Mouse (Mus musculus) forebrain, embryonic 13.5 days (tissue): ENCODE data around the gene Plscr3. TPM values are rescaled to one million over a fixed set of nuclear protein-coding genes. Genes with fewer than 3 reads are reported as not detected.

Source experiments
- ATAC-seq: fragments of 200-750 bp; cut with Nextera tagmentation; 2 replicates; pipeline ENCODE4 v1.8.0; 2017
- H3K27ac ChIP-seq: fragments of 300-500 bp; sonication (generic); 2 replicates; pipeline ENCODE4 v1.5.1; 2015; ENCODE audit warnings: inconsistent platforms, mild to moderate bottlenecking, moderate library complexity
- H3K27me3 ChIP-seq: fragments of 300-500 bp; sonication (generic); 2 replicates; pipeline ENCODE4 v1.6.1; 2015; ENCODE audit warnings: mild to moderate bottlenecking, inconsistent platforms
- H3K36me3 ChIP-seq: fragments of 300-500 bp; sonication (generic); 2 replicates; pipeline ENCODE4 v1.6.1; 2015; ENCODE audit warnings: mild to moderate bottlenecking, inconsistent platforms; ENCODE audit not compliant: poor library complexity, severe bottlenecking
- H3K4me1 ChIP-seq: fragments of 300-500 bp; sonication (generic); 2 replicates; pipeline ENCODE4 v1.6.1; 2015; ENCODE audit warnings: inconsistent platforms
- H3K4me2 ChIP-seq: fragments of 300-500 bp; sonication (generic); 2 replicates; pipeline ENCODE4 v1.6.1; 2015; ENCODE audit warnings: inconsistent platforms, mild to moderate bottlenecking, moderate library complexity
- H3K4me3 ChIP-seq: fragments of 300-500 bp; sonication (generic); 2 replicates; pipeline ENCODE4 v1.5.1; 2015; ENCODE audit warnings: mild to moderate bottlenecking, inconsistent platforms
- H3K9ac ChIP-seq: fragments of 300-500 bp; sonication (generic); 2 replicates; pipeline ENCODE4 v1.6.1; 2015; ENCODE audit warnings: mild to moderate bottlenecking, inconsistent platforms
- H3K9me3 ChIP-seq: fragments of 300-500 bp; sonication (generic); replicated peaks from 2 replicates; pipeline ENCODE4 v1.6.1; 2016; ENCODE audit warnings: inconsistent platforms
- WGBS: fragments of 180-500 bp; shearing (Covaris S2); methylation state at CpG from one replicate; pipeline ENCODE4 v1.1.7; 2015; 5-methylcytosine and 5-hydroxymethylcytosine counted together
- polyA plus RNA-seq: library from polyadenylated mRNA; unstranded; fragments of >200 nt; fragmentation: Nextera tagmentation; extraction: Ambion mirVana; gene quantifications from 2 replicates; pipeline ENCODE4 v1.2.1, GENCODE M21; 2015

The Plscr3 gene
- 44.1 and 45.4 TPM in 2 replicates for polyA plus RNA-seq

DNA sequence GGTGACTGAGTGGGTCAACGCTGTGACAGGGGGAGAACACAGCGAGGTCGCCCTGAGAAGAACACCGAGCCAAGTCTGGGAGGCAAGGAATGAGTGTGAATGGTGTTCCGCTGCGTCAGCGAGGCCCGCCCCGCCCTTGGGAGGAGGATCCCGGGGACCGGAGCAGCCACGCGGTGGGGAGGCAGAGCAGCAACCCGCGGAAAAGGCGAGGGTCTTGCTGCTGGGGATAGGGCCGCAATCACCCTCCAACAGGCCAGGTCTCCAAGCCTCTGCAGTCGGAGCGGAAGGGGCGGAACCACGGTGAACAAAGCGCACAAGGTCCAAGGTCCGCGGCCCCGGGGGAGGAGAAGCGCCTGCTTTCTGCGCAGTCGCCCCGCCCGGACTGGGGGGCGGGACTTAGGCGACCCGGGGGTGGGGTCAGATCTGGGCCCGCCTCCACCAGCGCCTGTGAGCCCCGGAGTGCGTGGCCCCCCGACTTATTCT lies at the start of gene Plscr3:
Gene Plscr3 (plus strand): TSS at position 179 of the 483 bp plus-strand sequence.
- H3K27me3 ChIP-seq, result no peaks in the 10 kb centered on the region
- ATAC-seq, result peak; percentile 94
- peaks cover 31% of the 10 kb centered on the region for H3K4me1 ChIP-seq
- H3K4me2 ChIP-seq, result peak within 1 kb of the TSS; percentile 72
- H3K4me3 ChIP-seq, result peak within 1 kb of the TSS; percentile 73
- peak within 1 kb of the TSS; percentile 94 for H3K27ac ChIP-seq
- peak within 1 kb of the TSS; percentile 84 for H3K9ac ChIP-seq
- no peaks in the 10 kb centered on the region for H3K9me3 ChIP-seq
- H3K36me3 ChIP-seq, result peaks cover 31% of the 10 kb centered on the region
- WGBS, result under 1% methylated on average over 33 of the region's 38 CpGs

DNA sequence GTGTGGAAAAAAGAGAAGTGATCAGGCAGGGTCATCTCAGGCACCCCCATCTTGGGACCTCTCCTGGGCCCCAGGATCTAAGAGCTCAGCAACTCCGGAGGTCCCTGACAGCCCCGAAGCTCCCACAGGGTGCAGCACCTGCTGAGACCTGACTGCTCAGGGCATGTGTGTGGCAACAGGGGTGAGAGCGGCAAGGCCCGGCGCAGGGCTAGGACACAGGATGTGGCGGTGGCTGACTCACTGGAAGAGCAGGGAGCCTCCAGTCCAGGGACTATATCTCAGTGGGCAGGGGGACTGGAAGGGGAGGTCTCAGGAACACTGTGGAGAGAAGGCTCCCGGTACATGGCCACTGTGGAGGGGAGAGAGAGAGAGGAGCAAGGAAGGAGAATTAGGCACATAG lies 48.3 kb upstream of the Plscr3 start:
- Histone ChIP-seq H3K9ac (no peak overlapping the region), H3K27me3 (peaks cover 43% of the 10 kb centered on the region), H3K4me3 (no peak overlapping the region), H3K4me2 (peak overlapping the region; percentile 1; the same call in 1 of the 2 replicates), H3K27ac (no peak overlapping the region), H3K9me3 (no peaks in the 10 kb centered on the region), H3K4me1 (peaks cover 52% of the 10 kb centered on the region), H3K36me3 (no peaks in the 10 kb centered on the region)
- 83% methylated on average over 7 of the region's 7 CpGs for WGBS
- ATAC-seq, result no peak

DNA sequence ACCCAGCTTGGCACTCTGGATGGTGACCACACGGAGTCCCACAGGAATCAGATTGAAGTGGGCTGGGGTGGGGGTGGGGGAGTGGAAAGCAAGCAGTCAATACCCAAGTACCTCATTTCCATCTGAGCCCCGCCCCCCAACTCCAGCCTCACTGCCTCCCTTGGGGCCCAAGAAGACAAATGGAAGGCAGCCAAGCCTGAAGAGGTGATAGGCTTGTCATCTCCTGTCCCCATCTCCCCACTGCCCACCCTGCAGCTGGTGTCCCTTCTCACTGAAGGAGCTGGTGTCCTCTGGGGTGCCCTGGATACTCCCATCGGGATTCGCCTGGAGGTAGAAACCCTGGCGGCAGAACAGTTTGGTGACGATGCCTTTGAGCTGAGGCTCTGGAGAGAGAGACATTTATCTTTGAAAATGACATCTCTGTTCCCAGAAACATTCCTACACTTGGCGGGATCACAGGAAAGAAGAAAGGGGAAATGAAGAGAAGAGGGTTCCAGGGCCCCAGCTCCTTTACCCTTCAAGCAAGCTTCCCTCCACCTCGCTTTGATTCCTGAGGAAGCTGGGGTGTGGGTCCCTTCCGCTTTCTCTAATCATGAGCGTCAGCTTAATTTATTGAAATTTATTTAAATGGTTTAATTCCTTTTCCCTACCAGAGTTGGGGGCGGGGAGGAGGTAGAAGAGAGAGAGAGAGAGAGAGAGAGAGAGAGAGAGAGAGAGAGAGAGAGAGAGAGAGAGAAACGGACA lies 46.6 kb upstream of the Plscr3 start:
- Histone ChIP-seq H3K4me1 (peaks cover 69% of the 10 kb centered on the region), H3K9ac (peak overlapping the region; percentile 76), H3K36me3 (no peaks in the 10 kb centered on the region), H3K27ac (peak overlapping the region; percentile 91), H3K4me2 (peak overlapping the region; percentile 97), H3K9me3 (no peaks in the 10 kb centered on the region), H3K27me3 (peaks cover 41% of the 10 kb centered on the region), H3K4me3 (peak overlapping the region; percentile 54)
- no peak for ATAC-seq
- WGBS, result 18% methylated on average over 12 of the region's 12 CpGs

DNA sequence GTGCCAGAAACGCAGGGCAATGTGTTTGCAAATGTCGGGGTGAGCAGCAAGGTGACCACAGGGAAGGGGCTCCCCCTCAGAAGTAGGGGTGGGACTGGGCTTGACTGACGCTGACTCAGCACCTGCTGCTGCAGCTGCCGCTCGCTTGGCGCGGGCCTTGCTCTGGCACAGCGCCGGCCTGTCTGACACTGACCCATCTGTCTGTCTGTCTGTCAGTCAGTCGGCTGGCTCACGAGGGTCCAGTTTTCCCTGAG lies 46.1 kb upstream of the Plscr3 start:
- peak overlapping the region; percentile 91 for H3K27ac ChIP-seq
- peak overlapping the region; percentile 54 for H3K4me3 ChIP-seq
- H3K36me3 ChIP-seq, result no peaks in the 10 kb centered on the region
- peaks cover 72% of the 10 kb centered on the region for H3K4me1 ChIP-seq
- H3K9me3 ChIP-seq, result no peaks in the 10 kb centered on the region
- H3K4me2 ChIP-seq, result peak overlapping the region; percentile 97
- peak overlapping the region; percentile 76 for H3K9ac ChIP-seq
- peak; percentile 44 for ATAC-seq
- peaks cover 46% of the 10 kb centered on the region for H3K27me3 ChIP-seq
- 2% methylated on average over 11 of the region's 11 CpGs for WGBS

DNA sequence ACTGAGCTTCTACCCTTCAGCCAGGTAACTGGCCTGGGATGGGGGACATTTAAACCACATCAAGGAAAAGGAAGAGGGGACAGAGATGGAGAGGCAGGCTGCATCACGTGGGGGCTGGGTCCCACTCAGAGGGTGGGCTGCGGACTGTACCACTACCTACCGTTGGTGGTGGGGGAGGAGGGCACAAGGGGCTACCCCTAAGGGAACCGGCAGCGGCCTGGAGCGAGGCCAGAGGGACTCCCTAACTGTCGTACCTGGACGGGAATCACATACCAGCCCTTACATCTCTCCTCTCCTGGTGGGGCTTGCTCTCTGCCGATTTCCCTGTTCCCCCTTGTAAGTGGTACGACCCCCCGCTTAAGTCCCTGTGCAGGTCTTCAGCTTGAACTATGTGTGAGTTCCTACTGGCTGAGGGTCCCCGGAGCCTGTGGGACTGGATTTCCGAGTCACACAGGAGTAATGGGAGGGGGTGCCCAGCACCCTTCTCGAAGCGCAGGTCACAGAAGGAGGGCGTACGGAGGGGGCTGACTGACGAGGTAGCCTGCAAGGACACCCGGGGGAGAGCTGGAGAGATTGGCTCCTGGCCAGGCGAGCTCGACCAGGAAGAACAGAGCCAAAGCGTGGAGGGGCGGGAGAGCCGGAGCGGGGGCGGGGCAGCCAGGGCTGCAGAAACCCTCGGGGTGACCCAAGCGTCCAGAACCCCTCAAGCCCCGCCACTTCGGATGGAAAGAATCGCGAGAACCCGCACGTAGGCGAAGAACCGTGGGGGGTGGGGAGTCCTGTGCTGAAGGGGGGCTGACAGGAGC lies 45.6 kb upstream of the Plscr3 start:
- H3K4me3 ChIP-seq, result peak overlapping the region; percentile 54
- peak overlapping the region; percentile 97 for H3K4me2 ChIP-seq
- no peaks in the 10 kb centered on the region for H3K36me3 ChIP-seq
- ATAC-seq, result peak; percentile 80
- no peaks in the 10 kb centered on the region for H3K9me3 ChIP-seq
- H3K27me3 ChIP-seq, result peaks cover 51% of the 10 kb centered on the region
- 1% methylated on average over 32 of the region's 36 CpGs for WGBS
- H3K27ac ChIP-seq, result peak overlapping the region; percentile 91
- H3K9ac ChIP-seq, result peak overlapping the region; percentile 76
- H3K4me1 ChIP-seq, result peaks cover 69% of the 10 kb centered on the region

DNA sequence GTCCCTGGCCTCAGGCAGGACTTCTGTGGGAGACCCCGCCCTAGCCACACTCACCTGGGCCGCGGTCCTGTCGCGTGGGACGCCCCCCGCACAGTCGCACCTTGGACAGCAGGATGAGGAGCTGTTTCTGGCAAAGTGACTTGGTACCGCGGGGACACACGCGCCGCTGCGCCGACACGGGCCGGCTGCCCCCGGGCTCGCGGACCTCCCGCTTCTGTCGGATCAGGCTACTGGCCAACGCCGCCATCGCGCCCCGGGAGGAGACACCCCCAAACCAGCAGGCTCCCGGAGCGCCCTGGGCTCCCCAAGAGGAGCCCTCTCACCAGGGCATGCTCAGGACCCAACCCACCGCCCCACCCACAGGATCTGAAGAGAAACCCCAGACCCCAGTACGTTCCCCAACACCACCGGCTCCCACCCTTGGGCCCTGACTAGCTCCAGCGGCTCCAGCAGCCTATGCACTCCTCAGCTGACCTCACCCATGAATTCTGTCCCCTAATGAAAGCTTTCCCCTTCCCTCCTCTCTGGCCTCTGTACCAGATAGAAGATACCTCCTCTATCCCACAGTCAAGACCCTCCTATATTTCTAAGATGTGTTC lies 44.7 kb upstream of the Plscr3 start, which contains the start of gene Fgf11:
Gene Fgf11 (minus strand): TSS at position 479 of the 599 bp plus-strand sequence.
- WGBS, result 2% methylated on average over 32 of the region's 33 CpGs
- Histone ChIP-seq H3K4me1 (peaks cover 64% of the 10 kb centered on the region), H3K27ac (peak within 1 kb of the TSS; percentile 91), H3K4me2 (peak within 1 kb of the TSS; percentile 97), H3K27me3 (peaks cover 56% of the 10 kb centered on the region), H3K9me3 (0 out of 2 replicates have a peak, but pooled peaks cover 2% of the 10 kb centered on the region), H3K9ac (peak within 1 kb of the TSS; percentile 76), H3K36me3 (no peaks in the 10 kb centered on the region), H3K4me3 (peak within 1 kb of the TSS; percentile 54)
- ATAC-seq, result no peak

DNA sequence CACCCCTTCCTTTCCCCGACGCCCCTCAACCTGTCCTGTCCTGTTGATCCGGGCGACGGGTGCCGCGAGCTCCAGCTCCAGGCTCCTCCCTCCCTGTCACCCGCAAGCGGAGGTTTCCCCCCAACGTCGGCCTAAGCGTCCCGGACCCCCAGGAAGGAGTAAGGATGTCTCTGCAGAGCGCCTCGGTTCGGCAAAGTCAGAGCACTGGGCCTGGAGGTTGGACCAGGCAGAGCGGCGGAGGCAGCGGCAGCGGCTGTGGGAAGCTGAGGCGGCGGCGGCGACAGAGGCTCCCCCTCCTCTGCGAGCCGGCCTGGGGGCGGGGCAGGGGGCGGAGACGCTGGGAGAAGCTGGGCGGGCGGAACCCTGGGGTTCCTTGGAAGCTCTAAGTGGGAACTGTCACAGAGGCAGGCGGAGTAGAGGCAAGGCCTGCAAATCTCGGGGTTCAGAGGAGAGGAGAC lies 43.5 kb upstream of the Plscr3 start:
- WGBS, result under 1% methylated on average over 33 of the region's 33 CpGs
- peak overlapping the region; percentile 97 for H3K4me2 ChIP-seq
- peaks cover 64% of the 10 kb centered on the region for H3K4me1 ChIP-seq
- peak; percentile 57 for ATAC-seq
- peak overlapping the region; percentile 76 for H3K9ac ChIP-seq
- H3K4me3 ChIP-seq, result peak overlapping the region; percentile 54
- peak overlapping the region; percentile 8 for H3K27ac ChIP-seq
- H3K36me3 ChIP-seq, result no peaks in the 10 kb centered on the region
- 0 out of 2 replicates have a peak, but pooled peaks cover 5% of the 10 kb centered on the region for H3K9me3 ChIP-seq
- H3K27me3 ChIP-seq, result peaks cover 51% of the 10 kb centered on the region

DNA sequence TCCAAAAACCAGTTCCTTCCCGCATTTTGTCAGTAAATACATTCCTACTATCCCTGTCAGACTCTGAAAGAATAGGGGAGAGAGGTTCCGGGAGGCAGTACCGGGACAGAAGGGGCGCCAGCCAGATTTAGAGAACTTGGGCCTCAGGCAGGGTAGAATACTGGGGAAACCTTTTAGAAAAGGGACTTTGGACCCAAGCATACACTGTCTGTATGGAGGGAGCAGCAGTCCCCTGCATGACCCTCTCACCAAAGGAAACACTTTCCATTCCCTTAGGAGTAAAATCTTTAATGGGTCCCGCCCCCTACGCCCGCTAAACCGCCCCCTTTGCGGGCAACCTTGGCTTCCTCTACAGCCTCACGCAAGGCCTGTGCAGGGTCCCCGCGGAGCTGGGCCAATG lies 42.8 kb upstream of the Plscr3 start:
- Histone ChIP-seq H3K27ac (no peak overlapping the region), H3K9me3 (0 out of 2 replicates have a peak, but pooled peaks cover 5% of the 10 kb centered on the region), H3K4me1 (peaks cover 64% of the 10 kb centered on the region), H3K36me3 (no peaks in the 10 kb centered on the region), H3K9ac (peak overlapping the region; percentile 76), H3K27me3 (peaks cover 50% of the 10 kb centered on the region), H3K4me2 (peak overlapping the region; percentile 97), H3K4me3 (peak overlapping the region; percentile 54)
- 1% methylated on average over 12 of the region's 12 CpGs for WGBS
- peak; percentile 4; the same call in 1 of the 2 replicates for ATAC-seq

DNA sequence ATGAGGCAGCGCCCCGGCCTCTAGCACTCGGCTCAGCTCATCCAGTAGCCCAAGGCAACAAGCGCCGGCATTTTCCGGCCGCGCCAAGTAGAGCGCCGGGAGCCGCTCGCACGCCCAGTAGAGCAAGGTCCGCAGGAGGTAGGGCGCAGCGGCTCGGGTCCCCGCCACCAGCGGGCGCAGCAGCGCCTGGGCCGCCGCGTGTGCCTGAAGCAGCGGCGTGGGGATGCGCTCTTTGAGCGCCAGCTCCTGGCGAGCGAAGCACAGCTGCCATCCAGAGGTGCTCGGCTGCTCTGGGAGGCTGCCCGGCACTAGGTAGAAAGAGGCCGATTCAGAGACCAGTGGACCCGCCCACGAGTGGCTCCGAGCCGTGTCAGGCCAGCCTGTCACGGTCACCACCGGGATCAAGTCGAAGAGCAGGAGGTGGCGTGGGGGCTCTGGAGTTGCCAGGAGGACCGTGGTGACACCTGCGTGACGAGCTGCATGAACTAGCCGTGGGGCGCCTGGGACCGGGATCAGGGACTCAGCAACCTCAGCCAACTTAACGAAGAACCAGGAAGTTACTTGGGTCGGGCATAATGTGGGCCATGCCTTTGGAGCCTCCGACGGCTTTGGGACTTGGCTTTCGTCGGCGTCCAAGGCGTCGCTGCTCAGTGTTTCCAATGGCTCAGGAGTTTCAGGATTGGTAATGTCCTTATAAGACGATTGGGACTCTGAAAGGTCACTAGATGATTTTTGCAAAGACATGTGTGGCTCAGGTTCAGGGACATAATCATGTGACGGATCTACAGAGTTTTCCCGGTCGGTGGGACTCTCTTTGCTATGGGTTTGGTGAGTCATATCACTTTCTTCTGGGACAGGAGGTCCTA lies 42.2 kb upstream of the Plscr3 start:
- Histone ChIP-seq H3K27ac (no peak overlapping the region), H3K4me2 (peak overlapping the region; percentile 97), H3K36me3 (no peaks in the 10 kb centered on the region), H3K4me1 (peaks cover 57% of the 10 kb centered on the region), H3K9ac (peak overlapping the region; percentile 76), H3K9me3 (0 out of 2 replicates have a peak, but pooled peaks cover 5% of the 10 kb centered on the region), H3K27me3 (peaks cover 50% of the 10 kb centered on the region), H3K4me3 (peak overlapping the region; percentile 54)
- WGBS, result under 1% methylated on average over 60 of the region's 60 CpGs
- ATAC-seq, result peak; percentile 22; the same call in 1 of the 2 replicates

DNA sequence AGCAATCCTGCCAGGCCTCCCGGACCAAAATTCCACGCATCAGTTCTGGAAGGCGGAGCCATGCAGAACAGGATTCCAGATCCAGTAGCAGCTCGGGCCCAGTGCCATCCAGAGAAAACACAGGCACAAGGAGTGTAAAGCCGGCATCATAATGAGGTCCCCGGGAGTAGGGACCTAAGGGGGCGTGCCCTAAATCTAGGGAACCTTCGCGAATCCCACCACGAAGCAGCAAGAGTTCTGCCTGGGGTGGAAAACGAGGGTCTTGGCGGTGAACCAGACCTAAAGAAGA lies 41.6 kb upstream of the Plscr3 start:
- 0 out of 2 replicates have a peak, but pooled peaks cover 5% of the 10 kb centered on the region for H3K9me3 ChIP-seq
- H3K27me3 ChIP-seq, result peaks cover 50% of the 10 kb centered on the region
- peak overlapping the region; percentile 54 for H3K4me3 ChIP-seq
- WGBS, result 8% methylated on average over 12 of the region's 12 CpGs
- no peak for ATAC-seq
- no peak overlapping the region for H3K27ac ChIP-seq
- H3K9ac ChIP-seq, result no peak overlapping the region
- H3K4me1 ChIP-seq, result peaks cover 51% of the 10 kb centered on the region
- no peaks in the 10 kb centered on the region for H3K36me3 ChIP-seq
- H3K4me2 ChIP-seq, result peak overlapping the region; percentile 97
